Mouse (Mus musculus) liver, embryonic 14.5 days (tissue): Measurements from ENCODE around the gene Ankrd13d.

ENCODE experiments used
- CTCF ChIP-seq: IDR thresholded peaks from 2 replicates; pipeline ENCODE4 v1.5.1; 2016; ENCODE audit warnings: antibody characterized with exemption, low read depth, control low read depth
- EP300 ChIP-seq: IDR thresholded peaks from 2 replicates; pipeline ENCODE4 v1.6.1; 2016; ENCODE audit warnings: antibody characterized with exemption, low read depth

DNA sequence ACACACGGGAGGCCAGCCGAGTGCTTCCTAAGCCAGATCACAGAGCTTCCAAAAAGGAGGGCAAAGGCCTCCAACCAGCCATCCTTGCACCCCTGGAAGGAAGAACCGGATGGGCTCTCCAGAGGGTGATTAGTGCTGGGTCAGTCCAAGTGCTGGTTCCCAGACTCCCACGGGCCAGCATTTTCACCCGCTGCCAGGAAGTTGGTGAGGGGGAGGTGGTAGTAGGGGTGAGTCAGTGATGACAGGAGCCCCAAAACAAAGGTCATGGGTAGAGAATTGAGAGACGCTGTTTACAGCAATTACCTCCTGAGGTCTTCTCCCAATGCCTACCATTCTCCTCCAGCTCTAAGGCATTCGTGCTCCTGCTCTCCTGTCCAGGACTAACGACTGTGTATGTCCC, 52.5 kb downstream of the Ankrd13d start:
- TF ChIP-seq CTCF (no peak), EP300 (no peak)
